Mouse (Mus musculus) C2C12 (cell line): ENCODE measurements around the gene Gdf9. TPM values are rescaled to one million over a fixed set of nuclear protein-coding genes. Genes with fewer than 3 reads are reported as not detected.
A peak's percentile ranks its signal among the peaks of the same experiment; 100 is the strongest.

Experiments used
- H3K27me3 ChIP-seq: one replicate; pipeline ENCODE4 v1.6.1; 2011; ENCODE audit not compliant: control insufficient read depth, insufficient read depth, insufficient read length
- H3K36me3 ChIP-seq: one replicate; pipeline ENCODE4 v1.6.1; 2011; ENCODE audit not compliant: control insufficient read depth, insufficient read depth
- H3K4me3 ChIP-seq: one replicate; pipeline ENCODE4 v1.5.1; 2011; ENCODE audit warnings: mild to moderate bottlenecking, control low read depth; ENCODE audit not compliant: poor library complexity, insufficient read depth, severe bottlenecking
- H3K79me2 ChIP-seq: one replicate; pipeline ENCODE4 v1.6.1; 2011; ENCODE audit not compliant: control insufficient read depth, insufficient read depth
- H3K79me3 ChIP-seq: one replicate; pipeline ENCODE4 v1.6.1; 2011; ENCODE audit warnings: low read depth, control low read depth
- H3ac ChIP-seq: one replicate; pipeline ENCODE3; 2011; ENCODE audit warnings: low read depth; ENCODE audit not compliant: control insufficient read depth, insufficient read length
- CEBPB ChIP-seq: IDR thresholded peaks from one replicate; pipeline ENCODE4 v1.6.1; 2011; ENCODE audit warnings: low read depth, mild to moderate bottlenecking, control low read depth, moderate library complexity
- CTCF ChIP-seq: IDR thresholded peaks from one replicate; pipeline ENCODE4 v1.5.1; 2011; ENCODE audit not compliant: control insufficient read depth, insufficient read depth, insufficient read length
- FOSL1 ChIP-seq: IDR thresholded peaks from one replicate; pipeline ENCODE4 v1.8.0; 2011; ENCODE audit warnings: mild to moderate bottlenecking, low read length; ENCODE audit not compliant: poor library complexity, insufficient read depth, severe bottlenecking
- MAX ChIP-seq: IDR thresholded peaks from one replicate; pipeline ENCODE4 v1.6.1; 2011; ENCODE audit warnings: mild to moderate bottlenecking, control low read depth
- MYOD1 ChIP-seq: IDR thresholded peaks from one replicate; pipeline ENCODE4 v1.6.1; 2011; ENCODE audit warnings: low read depth; ENCODE audit not compliant: control insufficient read depth, insufficient read length
- MYOG ChIP-seq: IDR thresholded peaks from one replicate; pipeline ENCODE4 v1.6.1; 2011; ENCODE audit not compliant: control insufficient read depth, insufficient read length; ENCODE audit errors: extremely low read depth
- USF1 ChIP-seq: IDR thresholded peaks from one replicate; pipeline ENCODE4 v1.6.1; 2011; ENCODE audit warnings: low read depth, mild to moderate bottlenecking, control low read depth, moderate library complexity
- polyA plus RNA-seq: library from polyadenylated mRNA; unstranded; fragments of >200 nt; fragmentation: generic; extraction: Trizol; gene quantifications from one replicate; pipeline ENCODE4 v1.2.1, GENCODE M21; 2012; ENCODE audit warnings: missing spikeins

The Gdf9 gene
- polyA plus RNA-seq, 1 experiment = 0.70 TPM

DNA sequence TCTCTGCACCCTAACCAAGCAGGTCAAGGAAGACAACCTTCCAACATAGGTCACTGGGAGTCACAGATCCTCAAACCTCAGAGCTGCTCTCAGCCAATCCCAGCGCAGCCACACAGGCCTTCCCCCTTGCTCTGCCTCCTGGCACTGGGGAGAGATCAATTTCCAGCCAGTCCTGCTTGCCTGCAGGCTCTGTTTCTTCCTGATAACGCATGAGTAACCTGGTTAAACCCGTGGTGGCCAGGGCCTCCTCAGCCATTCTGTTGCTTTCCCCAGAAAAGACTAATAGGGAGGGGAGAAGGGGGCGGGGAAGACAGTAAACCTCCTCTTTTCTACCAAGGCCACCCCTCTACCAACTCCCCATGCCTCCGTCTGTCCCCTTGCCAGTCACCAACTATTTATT lies 30.9 kb downstream of the Gdf9 start:
- Histone ChIP-seq H3K27me3 (no peaks in the 10 kb centered on the region), H3K4me3 (no peak overlapping the region)

DNA sequence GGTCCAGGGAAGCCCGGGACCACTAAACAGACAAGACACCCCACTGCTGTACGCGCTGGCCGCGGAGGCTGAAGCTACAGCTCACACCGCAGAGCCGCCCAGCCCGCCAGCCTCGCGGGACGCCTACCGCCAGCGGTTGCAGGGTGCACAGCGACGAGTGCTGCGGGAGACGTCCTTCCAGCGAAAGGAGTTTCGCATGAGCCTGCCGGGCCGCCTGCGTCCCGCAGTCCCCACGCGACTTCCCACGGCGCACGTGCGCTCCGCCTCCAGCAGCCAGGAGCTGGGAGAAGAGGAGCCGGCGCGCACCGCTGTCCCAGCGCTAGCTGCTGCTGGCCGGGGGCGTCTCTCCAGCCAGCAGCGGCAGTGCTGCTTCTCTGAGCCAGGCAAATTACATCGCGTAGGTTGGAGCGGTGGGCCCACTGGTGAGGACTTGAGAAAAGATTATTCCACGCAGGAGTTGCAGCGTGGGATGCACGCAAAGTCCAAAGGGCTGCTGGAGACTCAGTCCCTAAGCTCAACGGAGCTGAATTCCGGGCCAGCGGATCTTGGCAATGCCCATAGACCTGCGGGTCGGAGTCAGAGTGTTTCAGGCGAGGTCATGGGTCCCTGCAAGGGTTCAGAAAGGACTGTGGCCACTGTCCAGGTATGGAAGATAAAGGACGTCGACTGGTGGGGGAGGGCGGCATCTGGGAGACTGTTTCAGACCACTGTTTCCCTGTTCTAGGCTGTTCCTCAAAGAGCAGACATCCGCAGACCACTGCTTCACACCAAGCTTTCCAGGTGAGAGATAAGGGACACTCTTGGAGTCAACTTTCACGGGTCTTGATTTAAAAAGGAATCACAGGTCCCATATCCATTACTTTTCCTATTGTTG lies 33.0 kb downstream of the Gdf9 start:
- H3K79me3 ChIP-seq = no peaks in the 10 kb centered on the region
- no peak overlapping the region for H3K4me3 ChIP-seq
- no peaks in the 10 kb centered on the region for H3K27me3 ChIP-seq
- H3K36me3 ChIP-seq = no peaks in the 10 kb centered on the region
- H3ac ChIP-seq = no peak overlapping the region
- no peak for TF ChIP-seq CEBPB
- TF ChIP-seq MAX = no peak
- TF ChIP-seq MYOG = no peak
- no peak for TF ChIP-seq CTCF
- H3K79me2 ChIP-seq = no peaks in the 10 kb centered on the region

More for the DNA sequence above, 30.9 kb downstream of the Gdf9 start:
- Histone ChIP-seq H3K36me3 (no peaks in the 10 kb centered on the region), H3K79me3 (no peaks in the 10 kb centered on the region), H3K79me2 (no peaks in the 10 kb centered on the region), H3ac (no peak overlapping the region)
- no peak for TF ChIP-seq MYOG
- no peak for TF ChIP-seq MYOD1
- TF ChIP-seq FOSL1 = no peak
- TF ChIP-seq CEBPB = no peak
- TF ChIP-seq MAX = no peak
- no peak for TF ChIP-seq USF1
- no peak for TF ChIP-seq CTCF

DNA sequence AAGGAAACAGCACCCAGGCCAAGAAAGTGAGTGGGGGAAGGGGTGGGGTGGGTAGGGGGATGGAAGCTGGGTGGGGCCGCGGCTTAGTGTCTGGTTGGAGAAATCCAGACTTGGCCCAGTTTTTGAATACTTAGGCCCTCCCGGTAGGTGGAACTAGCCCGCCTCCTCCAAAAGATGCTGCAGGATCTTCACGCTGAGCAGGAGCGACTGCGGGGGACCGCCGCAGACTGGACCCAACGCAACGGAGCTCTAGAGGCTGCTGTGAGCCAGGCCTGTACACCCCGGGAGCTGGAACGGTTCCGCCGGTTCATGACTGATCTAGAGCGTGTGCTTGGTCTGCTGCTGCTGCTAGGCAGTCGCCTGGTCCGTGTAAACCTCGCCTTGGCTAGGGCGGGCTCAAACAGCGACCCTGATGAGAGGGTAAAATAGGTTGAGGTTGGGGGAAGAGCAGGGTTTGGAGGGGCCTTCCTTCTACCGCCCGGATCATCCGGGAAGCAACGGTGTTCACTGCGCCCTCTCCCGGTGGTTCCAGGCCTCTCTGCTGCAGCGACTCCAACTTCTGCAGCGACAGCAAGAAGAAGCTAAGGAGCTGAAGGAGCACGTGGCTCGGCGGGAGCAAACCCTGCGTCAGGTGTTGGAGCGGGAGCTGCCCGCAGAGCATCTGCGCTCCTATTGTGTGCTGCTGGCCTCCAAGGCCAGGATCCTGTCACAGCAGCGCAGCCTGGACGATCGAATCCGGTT lies 35.6 kb downstream of the Gdf9 start:
- Histone ChIP-seq H3K79me3 (no peaks in the 10 kb centered on the region), H3ac (no peak overlapping the region), H3K79me2 (no peaks in the 10 kb centered on the region), H3K27me3 (no peaks in the 10 kb centered on the region), H3K4me3 (no peak overlapping the region), H3K36me3 (no peaks in the 10 kb centered on the region)
- TF ChIP-seq CTCF (peak; percentile 17), CEBPB (no peak), MAX (no peak), USF1 (no peak)

DNA sequence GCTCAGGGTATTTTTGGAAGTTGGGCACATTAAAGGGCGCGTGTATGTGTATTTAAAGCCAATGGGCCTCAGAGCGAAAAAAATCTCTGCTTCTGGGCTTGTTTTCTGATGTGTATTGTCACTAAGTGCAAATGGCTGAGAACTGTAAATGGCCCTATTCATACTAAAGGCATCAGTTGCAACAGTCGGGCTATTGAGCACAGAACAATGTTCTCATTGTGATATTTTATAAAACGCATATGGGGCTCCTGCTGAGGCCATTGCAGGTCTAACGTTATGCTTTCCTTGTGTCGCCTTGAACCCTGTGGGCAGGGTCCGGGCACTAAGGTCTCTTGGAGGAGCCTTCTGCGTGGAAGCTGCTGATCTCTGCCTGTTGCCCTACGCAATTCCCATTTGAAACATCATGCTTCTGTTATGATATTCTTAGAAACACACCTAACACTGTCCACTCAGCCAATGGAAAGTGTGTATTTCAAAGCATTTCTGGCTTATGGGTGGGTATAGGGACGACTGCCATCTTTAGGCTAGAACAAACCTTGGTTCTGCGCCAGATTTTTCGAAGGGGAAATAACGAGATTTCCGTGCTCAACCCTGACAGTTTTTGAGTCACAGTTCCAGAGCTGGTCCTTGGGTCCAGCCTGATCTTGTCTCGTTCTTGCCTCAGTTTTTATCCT lies 38.6 kb downstream of the Gdf9 start:
- TF ChIP-seq USF1 (no peak), CTCF (no peak)
- Histone ChIP-seq H3K79me3 (no peaks in the 10 kb centered on the region), H3K4me3 (no peak overlapping the region), H3K79me2 (no peaks in the 10 kb centered on the region), H3ac (peak overlapping the region; percentile 51), H3K27me3 (peaks cover 12% of the 10 kb centered on the region), H3K36me3 (no peaks in the 10 kb centered on the region)

DNA sequence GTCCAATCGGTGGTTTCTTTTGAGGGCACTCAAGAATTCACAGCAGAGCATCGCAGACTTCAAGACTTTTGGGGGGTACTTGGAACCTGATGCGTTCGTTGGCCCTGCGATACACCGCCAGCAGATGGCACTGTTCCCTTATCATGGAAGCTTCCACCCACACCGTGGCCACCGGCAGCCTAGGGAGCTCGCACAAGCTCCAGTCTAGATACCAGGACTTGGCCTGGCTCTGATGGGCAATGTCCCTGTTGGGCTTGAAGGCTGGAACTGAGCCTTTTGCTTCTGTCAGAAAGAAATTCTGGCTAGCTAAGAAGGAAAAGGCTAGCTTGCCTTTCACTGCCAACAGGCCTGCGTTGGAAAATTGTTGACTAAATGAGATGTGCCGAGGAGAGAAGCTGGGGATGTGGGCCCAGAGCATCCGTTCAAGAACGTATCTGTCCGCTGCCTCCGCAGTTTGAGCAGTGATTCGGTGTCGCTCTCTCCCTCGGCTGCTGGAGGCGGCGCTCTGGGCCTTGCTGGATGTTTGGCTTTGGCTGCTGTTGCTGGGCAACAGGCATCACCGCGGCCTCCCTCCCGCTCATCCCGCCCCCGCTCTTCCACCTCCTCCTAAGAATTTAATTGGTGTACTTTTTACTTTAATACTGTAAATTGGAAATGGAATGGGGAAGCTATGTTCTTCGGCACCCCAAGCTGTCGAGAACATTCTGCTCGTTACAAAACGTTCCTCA lies 39.3 kb downstream of the Gdf9 start, which contains the start of gene Gm9837:
Gm9837 (minus strand) TSS at position 512 of the 728 bp plus-strand sequence.
- no peaks in the 10 kb centered on the region for H3K79me2 ChIP-seq
- TF ChIP-seq CEBPB = no peak
- TF ChIP-seq MYOG = no peak
- no peak for TF ChIP-seq USF1
- TF ChIP-seq CTCF = peak; percentile 96
- TF ChIP-seq FOSL1 = no peak
- H3K79me3 ChIP-seq = no peaks in the 10 kb centered on the region
- H3ac ChIP-seq = peak within 1 kb of the TSS; percentile 51
- H3K4me3 ChIP-seq = no peak within 1 kb of the TSS
- peaks cover 15% of the 10 kb centered on the region for H3K27me3 ChIP-seq
- no peaks in the 10 kb centered on the region for H3K36me3 ChIP-seq
